Mouse (Mus musculus) E14TG2a.4 (cell line): Measurements from ENCODE around the gene Gm20388.

Experiments used
- CTCF ChIP-seq: conservative IDR thresholded peaks from 2 replicates; pipeline ENCODE4 v1.5.1; 2014; ENCODE audit warnings: low read length
- POU5F1 ChIP-seq: IDR thresholded peaks from 2 replicates; pipeline ENCODE4 v1.6.1; 2014; ENCODE audit warnings: low read length, borderline replicate concordance

DNA sequence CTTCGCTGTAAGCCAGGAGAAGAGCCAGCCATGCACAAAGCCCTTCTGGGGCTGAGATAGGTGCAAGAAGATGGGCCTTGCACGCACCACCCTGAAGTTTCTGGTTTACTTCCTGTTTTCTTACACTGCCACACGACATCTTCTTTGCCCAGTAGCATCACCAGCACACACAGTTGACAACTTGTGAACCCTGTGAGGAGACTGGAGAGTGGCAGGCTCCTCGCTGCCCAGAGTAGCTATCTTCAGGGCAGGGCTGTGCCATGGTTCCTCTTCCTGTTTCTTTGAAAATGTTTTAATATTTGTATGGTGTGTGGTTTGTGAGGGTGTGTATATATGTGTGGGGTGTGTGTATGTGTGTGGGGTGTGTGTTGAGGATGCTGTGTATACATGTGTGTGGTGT is 401.8 kb downstream of the Gm20388 start:
- no peak for TF ChIP-seq CTCF
- TF ChIP-seq POU5F1, result no peak
